Mouse (Mus musculus): ENCODE results near the gene Sema6d. TPM values are rescaled to one million over a fixed set of nuclear protein-coding genes. Genes with fewer than 3 reads are reported as not detected.
A peak's percentile ranks its signal among the peaks of the same experiment; 100 is the strongest.

Sema6d gene
- total RNA-seq, 4 experiments from 2014 or later = 15.2 to 21.4 (median 15.9) TPM

- DNase-seq (ENCODE audit: low spot score) = peak; percentile 65
Observed at GRCm38 (mm10) chr2:124554751-124555415, 465.1 kb downstream of the Sema6d start.

GRCm38 (mm10) chr2:124556861-124557499 lies 467.2 kb downstream of the Sema6d start:
- no peak for DNase-seq (ENCODE audit: low spot score)

GRCm38 (mm10) chr2:124558021-124558420 lies 468.3 kb downstream of the Sema6d start:
- no peak for DNase-seq (ENCODE audit: low spot score)

GRCm38 (mm10) chr2:124561668-124562067 lies 471.9 kb downstream of the Sema6d start:
- no peak for DNase-seq (ENCODE audit: low spot score)

GRCm38 (mm10) chr2:124562091-124562490 lies 472.3 kb downstream of the Sema6d start:
- no peak for DNase-seq (ENCODE audit: low spot score)

- DNase-seq (ENCODE audit: low spot score) = no peak
Observed at GRCm38 (mm10) chr2:124563759-124564158, 474.0 kb downstream of the Sema6d start.

- no peak for DNase-seq (ENCODE audit: low spot score)
Observed at GRCm38 (mm10) chr2:124573734-124574133, 484.0 kb downstream of the Sema6d start.

- DNase-seq (ENCODE audit: low spot score) = peak; percentile 26
Observed at GRCm38 (mm10) chr2:124576053-124576452, 486.3 kb downstream of the Sema6d start.

- DNase-seq (ENCODE audit: low spot score) = no peak
Observed at GRCm38 (mm10) chr2:124583561-124583960, 493.8 kb downstream of the Sema6d start.

- DNase-seq (ENCODE audit: low spot score) = no peak
Observed at GRCm38 (mm10) chr2:124592750-124593149, 503.0 kb downstream of the Sema6d start.

- no peak for DNase-seq (ENCODE audit: low spot score)
Observed at GRCm38 (mm10) chr2:124599014-124599413, 509.2 kb downstream of the Sema6d start.

- DNase-seq (ENCODE audit: low spot score) = no peak
Observed at GRCm38 (mm10) chr2:124601702-124602378, 512.1 kb downstream of the Sema6d start.

- no peak for DNase-seq (ENCODE audit: low spot score)
Observed at GRCm38 (mm10) chr2:124602379-124602913, 512.7 kb downstream of the Sema6d start.

GRCm38 (mm10) chr2:124605341-124605740 lies 515.6 kb downstream of the Sema6d start:
- DNase-seq (ENCODE audit: low spot score) = no peak

GRCm38 (mm10) chr2:124607986-124608385 lies 518.2 kb downstream of the Sema6d start:
- DNase-seq (ENCODE audit: low spot score) = no peak

GRCm38 (mm10) chr2:124608546-124608945 lies 518.8 kb downstream of the Sema6d start:
- peak; percentile 31 for DNase-seq (ENCODE audit: low spot score)

GRCm38 (mm10) chr2:124609014-124609413 lies 519.2 kb downstream of the Sema6d start:
- DNase-seq (ENCODE audit: low spot score) = no peak

GRCm38 (mm10) chr2:124609711-124610585 lies 520.2 kb downstream of the Sema6d start:
- DNase-seq (ENCODE audit: low spot score) = peak; percentile 92

- no peak for DNase-seq (ENCODE audit: low spot score)
Observed at GRCm38 (mm10) chr2:124610586-124611105, 520.9 kb downstream of the Sema6d start.

GRCm38 (mm10) chr2:124611226-124611625 lies 521.5 kb downstream of the Sema6d start:
- DNase-seq (ENCODE audit: low spot score) = no peak

GRCm38 (mm10) chr2:124612276-124612675 lies 522.5 kb downstream of the Sema6d start:
- no peak for DNase-seq (ENCODE audit: low spot score)
